Mouse (Mus musculus): ENCODE data around the gene Emid1.

DNA sequence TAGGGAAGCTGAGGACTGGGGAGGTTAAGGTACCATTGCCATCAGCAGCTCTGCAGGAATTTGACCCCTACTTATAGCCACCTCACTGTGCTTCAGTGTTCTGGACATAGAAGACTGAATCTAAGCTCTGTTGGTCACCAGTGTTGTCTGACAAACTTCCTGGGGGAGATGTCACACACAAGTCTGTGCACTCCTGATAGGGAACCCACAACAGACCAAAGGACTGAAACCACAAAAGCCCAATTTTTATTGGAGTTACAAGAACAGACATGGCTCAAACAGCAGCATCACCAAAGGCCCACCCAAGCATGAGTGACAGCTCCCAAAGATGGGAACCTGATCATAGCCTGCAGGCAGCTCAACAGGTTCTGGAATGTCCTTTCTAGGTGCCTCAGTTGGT, 85.0 kb downstream of the Emid1 start:
- TF ChIP-seq USF1 (IDR thresholded peaks at IDR 0.05; ENCODE audit: low read depth, low read length) (no peak), NRF1 (IDR thresholded peaks at IDR 0.05; ENCODE audit: insufficient read depth, low read depth, low read length, poor library complexity, severe bottlenecking) (no peak), SMC3 (IDR thresholded peaks at IDR 0.05; ENCODE audit: low read depth, low read length) (no peak), GATA1 (IDR thresholded peaks at IDR 0.05; ENCODE audit: low read depth, low read length) (peak; percentile 66), MAZ (IDR thresholded peaks at IDR 0.05; ENCODE audit: low read depth, low read length) (no peak), TAL1 (IDR thresholded peaks at IDR 0.05; ENCODE audit: low read length) (peak; percentile 87), EP300 (IDR thresholded peaks at IDR 0.05; ENCODE audit: low read depth in 1 of 2, low read length in 2 of 2) (peak; percentile 58 to 74), JUND (IDR thresholded peaks at IDR 0.05; ENCODE audit: low read depth, low read length) (no peak), POLR2A (IDR thresholded peaks at IDR 0.05; ENCODE audit: control insufficient read depth in 1 of 2, insufficient read depth in 1 of 2, low read depth in 1 of 2, low read length in 2 of 2, poor library complexity in 1 of 2) (0 out of 4 replicates have a peak, but pooled peaks of 1 of the 2 experiments have one; percentile 1), POLR2AphosphoS2 (IDR thresholded peaks at IDR 0.05; ENCODE audit: low read length) (no peak), NELFE (IDR thresholded peaks at IDR 0.05; ENCODE audit: low read depth, low read length) (no peak), ZNF384 (IDR thresholded peaks at IDR 0.05; ENCODE audit: low read depth, low read length) (no peak)
